Mouse (Mus musculus) CD4-positive naive resting alpha-beta T cell, adult 57 days (primary cell): ENCODE data around the gene Acaa1b. TPM values are rescaled to one million over a fixed set of nuclear protein-coding genes. Genes with fewer than 3 reads are reported as not detected.

Experiments
- total RNA-seq: library from RNA; stranded (reverse); gene quantifications from one replicate; pipeline ENCODE4 v1.2.4, GENCODE M21; 2023

Acaa1b gene
- total RNA-seq, result 0.47 TPM

DNA sequence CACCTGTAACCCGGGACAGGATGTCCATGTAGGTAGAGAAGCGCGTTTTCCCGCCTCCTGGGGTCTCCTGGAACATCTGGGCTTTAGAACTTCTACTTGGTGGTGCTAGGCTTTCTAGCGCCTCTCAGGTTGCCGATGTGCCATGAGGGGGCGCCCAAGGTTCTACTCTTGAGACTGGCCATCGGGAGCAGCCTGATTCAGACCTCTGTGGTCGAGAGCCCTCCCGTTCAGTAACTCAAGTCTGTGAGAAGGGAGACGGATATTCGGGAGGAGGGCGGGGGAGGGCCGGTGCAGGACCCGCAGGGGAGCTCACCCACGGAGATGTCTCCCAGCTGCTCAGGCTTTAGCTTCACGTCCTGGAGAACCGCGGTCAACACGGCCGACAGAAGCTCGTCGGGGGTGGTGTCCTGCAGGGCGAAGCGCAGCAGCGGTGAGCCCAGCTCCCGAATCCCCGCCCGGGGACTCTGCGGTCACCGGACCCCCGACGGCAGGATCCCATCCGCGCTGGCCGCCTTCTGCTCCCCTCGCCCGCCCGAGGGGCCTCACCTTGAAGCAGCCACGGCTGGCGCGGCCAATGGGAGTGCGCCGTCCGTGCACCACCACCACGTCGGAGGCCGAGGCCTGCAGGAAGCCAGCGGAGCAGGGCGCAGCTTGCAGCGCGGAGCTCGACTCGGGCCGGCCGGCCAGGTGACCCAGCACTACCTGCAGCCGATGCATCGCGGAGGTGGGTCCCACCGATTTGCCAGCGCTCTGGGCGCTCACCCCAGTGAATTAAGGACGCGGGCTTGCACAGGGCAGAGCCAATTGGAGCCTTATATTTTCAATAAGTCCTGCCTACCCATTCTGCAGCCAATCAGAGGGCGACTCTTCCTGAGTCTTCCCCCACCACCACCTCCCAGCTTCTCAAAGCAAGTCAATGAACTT lies at the start of gene Acaa1b:
Acaa1b (minus strand) TSS at position 816 of the 924 bp plus-strand sequence.

DNA sequence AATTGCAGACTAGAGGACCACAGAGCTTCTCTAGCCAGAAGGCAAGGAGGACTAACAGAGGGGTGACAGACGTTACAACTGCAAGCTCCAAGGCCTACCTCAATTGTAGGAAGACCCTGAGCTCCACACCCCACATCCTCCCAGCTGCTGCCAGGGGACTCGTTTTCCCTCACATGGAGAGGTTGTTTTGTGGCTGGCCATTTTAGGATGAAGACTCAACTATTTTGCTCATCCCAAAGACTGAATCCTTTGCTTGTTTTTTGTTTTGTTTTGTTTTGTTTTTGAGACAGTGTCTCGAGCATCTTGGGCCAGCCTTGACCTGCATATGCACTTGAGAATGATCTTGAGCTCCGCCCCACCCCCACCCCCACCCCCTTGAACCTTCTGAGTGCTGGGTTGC lies 2.0 kb upstream of the Acaa1b start, which contains the start of gene Gm47289:
Gm47289 (plus strand) TSS at position 301 of the 400 bp plus-strand sequence.

DNA sequence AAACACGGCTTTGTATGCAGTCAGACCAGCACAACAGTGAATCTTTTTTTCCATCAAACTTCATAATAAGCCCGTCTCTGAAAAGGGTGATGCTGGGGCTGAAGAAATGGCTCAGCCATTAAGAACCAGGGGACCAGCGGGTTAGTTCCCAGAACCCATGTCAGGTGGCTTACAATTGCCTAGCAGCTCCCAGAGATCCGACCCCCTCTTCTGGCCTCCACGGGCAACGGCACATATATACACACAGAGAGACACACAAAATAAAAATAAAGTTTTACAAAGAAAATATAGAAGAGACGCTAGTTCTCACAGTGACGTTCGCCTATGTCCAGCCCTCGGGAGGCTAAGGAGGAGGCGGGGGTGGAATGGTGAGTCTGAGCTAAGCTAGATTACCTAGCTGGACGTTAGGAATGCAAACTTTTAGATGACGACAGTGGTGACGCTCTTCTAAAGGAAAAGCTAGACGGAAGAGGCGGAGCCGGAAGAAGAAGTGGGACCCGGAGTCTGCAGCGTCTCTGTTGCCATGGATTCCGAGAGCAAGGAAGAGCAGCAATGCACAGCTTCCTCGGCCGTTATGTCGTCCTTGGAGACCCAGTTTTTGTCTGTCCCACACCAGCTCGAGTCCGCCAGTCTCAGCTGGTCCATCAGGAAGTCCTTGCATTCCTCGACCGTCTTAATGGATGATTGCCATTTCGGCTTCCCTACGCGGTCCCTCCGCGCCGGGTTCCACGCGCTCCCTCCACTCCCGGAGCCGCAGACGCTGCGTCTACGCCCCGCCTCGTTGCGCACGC lies 54.7 kb downstream of the Acaa1b start, which contains the start of gene Dlec1:
Dlec1 (plus strand) TSS at position 487 of the 791 bp plus-strand sequence.

Other genes starting within 250 kb of the Acaa1b start
- gene Ctdspl, start 230.6 kb downstream of the Acaa1b start, total RNA-seq, result 0.77 TPM
- gene Vill, start 104.3 kb downstream of the Acaa1b start, total RNA-seq, result 1.4 TPM
- 1.2 TPM for gene Plcd1, start 63.6 kb downstream of the Acaa1b start, total RNA-seq
- gene Dlec1, start 54.6 kb downstream of the Acaa1b start, total RNA-seq, result not detected
- not detected for gene Gm47289, start 2.1 kb upstream of the Acaa1b start, total RNA-seq
- gene Slc22a13, start 52.0 kb upstream of the Acaa1b start, total RNA-seq, result not detected
- gene Oxsr1, start 165.3 kb upstream of the Acaa1b start, total RNA-seq, result 43.8 TPM
- gene Acaa1a, start 182.6 kb upstream of the Acaa1b start, total RNA-seq, result 55.5 TPM
- gene Myd88, start 184.3 kb upstream of the Acaa1b start, total RNA-seq, result 41.9 TPM
- 1.4 TPM for gene Xylb, start 200.3 kb upstream of the Acaa1b start, total RNA-seq
- not detected for gene Slc22a14, start 208.5 kb upstream of the Acaa1b start, total RNA-seq
- gene Acvr2b, start 245.0 kb upstream of the Acaa1b start, total RNA-seq, result 2.5 TPM